Mouse (Mus musculus): ENCODE measurements at regions not wholly inside any gene's neighbourhood (a gene's known extent, or its start where the extent isn't known, plus 50 kb on each side); places are given as distances from the start of the nearest gene placed in this dataset.

DNA sequence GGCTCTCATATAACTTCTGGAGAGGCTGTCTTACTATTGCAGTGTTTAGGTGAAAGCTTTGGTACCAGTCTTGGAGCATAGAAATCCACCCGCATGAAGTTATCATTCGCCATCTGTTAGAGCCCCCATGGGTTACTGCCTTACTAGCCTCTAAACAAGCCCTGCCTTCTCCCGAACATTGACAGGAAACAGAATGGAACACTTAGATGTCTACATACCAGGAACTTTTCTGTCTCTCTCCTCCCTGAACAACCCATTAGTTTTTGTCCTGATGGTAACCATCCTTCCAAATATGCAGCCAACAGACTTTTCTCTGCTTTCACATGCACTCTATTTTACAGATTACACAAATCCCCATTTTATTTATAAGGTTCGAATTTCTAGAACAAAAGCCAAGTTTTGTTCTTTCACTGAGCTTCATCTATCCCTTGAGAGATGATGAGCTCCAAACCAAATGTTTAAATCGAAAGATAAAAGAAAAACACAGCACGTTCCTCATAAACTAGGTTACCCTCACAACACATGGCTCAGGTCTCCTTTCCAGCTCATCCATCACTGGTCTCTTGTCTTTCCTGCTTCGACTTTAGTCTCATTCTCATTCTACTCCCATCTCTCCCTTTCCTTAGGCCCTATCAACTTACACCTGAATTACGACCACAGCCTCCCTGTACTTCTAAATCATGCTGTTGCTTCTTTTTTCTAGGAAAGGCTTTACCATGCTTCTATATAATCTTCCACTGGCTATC lies 114.8 kb upstream of the Wdr75 start:
- H3K79me2 ChIP-seq (ENCODE audit: control insufficient read depth, insufficient read depth, low read length, poor library complexity): no peaks in the 10 kb centered on the region
- TF ChIP-seq TCF12 (IDR thresholded peaks at IDR 0.05; ENCODE audit: low read depth, low read length): no peak
- TF ChIP-seq NRF1 (IDR thresholded peaks at IDR 0.05; ENCODE audit: insufficient read depth, low read depth, low read length, poor library complexity, severe bottlenecking): no peak
- no peak for TF ChIP-seq ZKSCAN1 (IDR thresholded peaks at IDR 0.05; ENCODE audit: low read depth, low read length)
- no peak for TF ChIP-seq USF1 (IDR thresholded peaks at IDR 0.05; ENCODE audit: low read depth, low read length)
- no peak for TF ChIP-seq UBTF (IDR thresholded peaks at IDR 0.05; ENCODE audit: borderline replicate concordance, insufficient read depth, low read depth, low read length)
- TF ChIP-seq ETS1 (IDR thresholded peaks at IDR 0.05; ENCODE audit: low read depth, low read length): no peak
- TF ChIP-seq MAFK (IDR thresholded peaks at IDR 0.05; ENCODE audit: borderline replicate concordance, low read depth, low read length): no peak
- TF ChIP-seq POLR2AphosphoS5 (IDR thresholded peaks at IDR 0.05; ENCODE audit: borderline replicate concordance, low read depth, low read length): no peak
- no peak for TF ChIP-seq SIN3A (IDR thresholded peaks at IDR 0.05; ENCODE audit: low read length)
- TF ChIP-seq CHD2 (IDR thresholded peaks at IDR 0.05; ENCODE audit: low read length): no peak
- TF ChIP-seq SMC3 (IDR thresholded peaks at IDR 0.05; ENCODE audit: low read depth, low read length): no peak
- TF ChIP-seq CHD1 (IDR thresholded peaks at IDR 0.05; ENCODE audit: low read depth, low read length): no peak
- TF ChIP-seq MYB (IDR thresholded peaks at IDR 0.05; ENCODE audit: low read depth, low read length): no peak
- TF ChIP-seq TAL1 (IDR thresholded peaks at IDR 0.05; ENCODE audit: low read length): no peak
- TF ChIP-seq MXI1 (IDR thresholded peaks at IDR 0.05; ENCODE audit: low read depth, low read length): no peak
- TF ChIP-seq ZNF384 (IDR thresholded peaks at IDR 0.05; ENCODE audit: low read depth, low read length): no peak
- TF ChIP-seq MYC (IDR thresholded peaks at IDR 0.05; ENCODE audit: low read depth, low read length): no peak
- TF ChIP-seq GATA1 (IDR thresholded peaks at IDR 0.05; ENCODE audit: low read depth, low read length): no peak
- no peak for TF ChIP-seq EP300 (IDR thresholded peaks at IDR 0.05; ENCODE audit: low read depth in 1 of 2, low read length in 2 of 2)
- no peaks in the 10 kb centered on the region for H3K4me1 ChIP-seq (ENCODE audit: control insufficient read depth in 1 of 2, insufficient read depth in 2 of 2, low read length in 2 of 2)
- H3K4me3 ChIP-seq (ENCODE audit: control insufficient read depth in 1 of 2, insufficient read depth in 1 of 2, low read depth in 2 of 2, low read length in 2 of 2): no peak overlapping the region
- H3K9me3 ChIP-seq (replicated peaks; ENCODE audit: insufficient read depth, low read length): no peaks in the 10 kb centered on the region
- no peak overlapping the region for H3K9ac ChIP-seq (ENCODE audit: control insufficient read depth, low read depth, low read length, poor library complexity, severe bottlenecking)
- H3K36me3 ChIP-seq (ENCODE audit: control insufficient read depth in 1 of 2, insufficient read depth in 2 of 2, low read length in 2 of 2): no peaks in the 10 kb centered on the region
- no peak overlapping the region for H3K27ac ChIP-seq (ENCODE audit: control insufficient read depth, low read depth, low read length)
- DNase-seq (ENCODE audit: low read depth, low spot score): no peak
- no peaks in the 10 kb centered on the region; a peak in 1 of 4 replicates for H3K27me3 ChIP-seq (ENCODE audit: control insufficient read depth in 1 of 2, insufficient read depth in 2 of 2, low read length in 2 of 2)

DNA sequence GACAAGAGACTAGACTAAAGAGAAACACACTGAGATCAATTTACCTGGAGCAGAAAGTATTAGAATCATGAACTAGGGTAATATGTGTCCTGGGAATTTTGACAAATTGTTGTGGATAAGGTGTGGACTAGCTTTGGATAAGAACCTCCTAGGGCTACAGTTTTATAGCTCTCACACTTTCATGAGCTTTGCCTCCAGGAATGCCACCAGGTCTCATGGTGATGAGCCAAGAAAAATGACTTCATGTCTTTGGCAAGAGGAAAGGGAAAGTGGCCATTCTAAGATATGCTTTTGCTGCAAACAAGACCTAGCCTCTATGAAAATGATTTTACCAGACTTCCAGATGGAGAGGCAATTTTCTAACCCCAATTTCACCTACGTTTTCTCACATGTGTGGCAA lies 94.1 kb upstream of the Wdr75 start:
- H3K79me2 ChIP-seq (ENCODE audit: control insufficient read depth, insufficient read depth, low read length, poor library complexity): no peaks in the 10 kb centered on the region
- no peaks in the 10 kb centered on the region for H3K4me1 ChIP-seq (ENCODE audit: control insufficient read depth in 1 of 2, insufficient read depth in 2 of 2, low read length in 2 of 2)

More for the DNA sequence above, 94.1 kb upstream of the Wdr75 start:
- no peak for DNase-seq (ENCODE audit: low read depth, low spot score)
- no peak overlapping the region for H3K27ac ChIP-seq (ENCODE audit: control insufficient read depth, low read depth, low read length)
- no peak overlapping the region for H3K9ac ChIP-seq (ENCODE audit: control insufficient read depth, low read depth, low read length, poor library complexity, severe bottlenecking)
- no peaks in the 10 kb centered on the region for H3K36me3 ChIP-seq (ENCODE audit: control insufficient read depth in 1 of 2, insufficient read depth in 2 of 2, low read length in 2 of 2)
- no peak for TF ChIP-seq POLR2A (IDR thresholded peaks at IDR 0.05; ENCODE audit: control insufficient read depth in 1 of 2, insufficient read depth in 1 of 2, low read depth in 1 of 2, low read length in 2 of 2, poor library complexity in 1 of 2)
- TF ChIP-seq POLR2AphosphoS2 (IDR thresholded peaks at IDR 0.05; ENCODE audit: low read length): no peak
- TF ChIP-seq GATA1 (IDR thresholded peaks at IDR 0.05; ENCODE audit: low read depth, low read length): no peak
- no peak for TF ChIP-seq TBP (IDR thresholded peaks at IDR 0.05; ENCODE audit: low read depth, low read length)
- no peak for TF ChIP-seq TCF12 (IDR thresholded peaks at IDR 0.05; ENCODE audit: low read depth, low read length)
- TF ChIP-seq ELF1 (IDR thresholded peaks at IDR 0.05; ENCODE audit: low read depth, low read length): no peak
- no peak for TF ChIP-seq HCFC1 (IDR thresholded peaks at IDR 0.05; ENCODE audit: low read depth, low read length)
- TF ChIP-seq MAFK (IDR thresholded peaks at IDR 0.05; ENCODE audit: borderline replicate concordance, low read depth, low read length): no peak
- TF ChIP-seq MAX (IDR thresholded peaks at IDR 0.05; ENCODE audit: low read length): no peak
- no peak for TF ChIP-seq POLR2AphosphoS5 (IDR thresholded peaks at IDR 0.05; ENCODE audit: borderline replicate concordance, low read depth, low read length)
- no peak for TF ChIP-seq ZNF384 (IDR thresholded peaks at IDR 0.05; ENCODE audit: low read depth, low read length)
- no peak for TF ChIP-seq MYC (IDR thresholded peaks at IDR 0.05; ENCODE audit: low read depth, low read length)
- no peak overlapping the region for H3K4me3 ChIP-seq (ENCODE audit: control insufficient read depth in 1 of 2, insufficient read depth in 1 of 2, low read depth in 2 of 2, low read length in 2 of 2)
- no peaks in the 10 kb centered on the region for H3K27me3 ChIP-seq (ENCODE audit: control insufficient read depth in 1 of 2, insufficient read depth in 2 of 2, low read length in 2 of 2)
- no peaks in the 10 kb centered on the region for H3K9me3 ChIP-seq (replicated peaks; ENCODE audit: insufficient read depth, low read length)

All from MEL (cell line).